Mouse (Mus musculus) intestine, embryonic 16.5 days (tissue): ENCODE results near the gene Fli1. TPM values are rescaled to one million over a fixed set of nuclear protein-coding genes. Genes with fewer than 3 reads are reported as not detected.
A peak's percentile ranks its signal among the peaks of the same experiment; 100 is the strongest.

Source experiments
- ATAC-seq: fragments of 200-750 bp; cut with Nextera tagmentation; 2 replicates; pipeline ENCODE4 v1.8.0; 2017; ENCODE audit warnings: moderate TSS enrichment, moderate library complexity
- H3K27ac ChIP-seq: fragments of 300-500 bp; sonication (generic); 2 replicates; pipeline ENCODE4 v1.5.1; 2014; ENCODE audit warnings: mild to moderate bottlenecking, low read length
- H3K27me3 ChIP-seq: fragments of 300-500 bp; sonication (generic); replicated peaks from 2 replicates; pipeline ENCODE4 v1.6.1; 2014; ENCODE audit warnings: low read length, control low read depth, mixed read lengths; ENCODE audit not compliant: control insufficient read depth, insufficient read depth
- H3K36me3 ChIP-seq: fragments of 300-500 bp; sonication (generic); 2 replicates; pipeline ENCODE4 v1.6.1; 2014; ENCODE audit warnings: low read length, control low read depth; ENCODE audit not compliant: control insufficient read depth, insufficient read depth
- H3K4me1 ChIP-seq: fragments of 300-500 bp; sonication (generic); 2 replicates; pipeline ENCODE4 v1.6.1; 2014; ENCODE audit warnings: low read length, control low read depth, mixed read lengths; ENCODE audit not compliant: control insufficient read depth, insufficient read depth
- H3K4me2 ChIP-seq: fragments of 300-500 bp; sonication (generic); 2 replicates; pipeline ENCODE4 v1.6.1; 2014; ENCODE audit warnings: low read depth, low read length, control low read depth
- H3K4me3 ChIP-seq: fragments of 300-500 bp; sonication (generic); 2 replicates; pipeline ENCODE4 v1.5.1; 2014; ENCODE audit warnings: mild to moderate bottlenecking, low read length
- H3K9ac ChIP-seq: fragments of 300-500 bp; sonication (generic); 2 replicates; pipeline ENCODE4 v1.6.1; 2014; ENCODE audit warnings: low read depth, low read length
- H3K9me3 ChIP-seq: fragments of 300-500 bp; sonication (generic); 2 replicates; pipeline ENCODE4 v1.6.1; 2016; ENCODE audit warnings: low read length, control low read depth; ENCODE audit not compliant: control insufficient read depth
- WGBS: fragments of 180-500 bp; shearing (Covaris S2); extraction: QIAGEN DNeasy Blood & Tissue Kit; methylation state at CpG from one replicate; pipeline ENCODE4 v1.1.7; 2014; 5-methylcytosine and 5-hydroxymethylcytosine counted together
- polyA plus RNA-seq: library from polyadenylated mRNA; unstranded; fragments of >200 nt; fragmentation: Nextera tagmentation; extraction: Ambion mirVana; gene quantifications from 2 replicates; pipeline ENCODE4 v1.2.1, GENCODE M21; 2015

The Fli1 gene
- polyA plus RNA-seq, 1 experiment from 2014 or later, result 10.1 TPM

- ATAC-seq, result no peak
- H3K9ac ChIP-seq, result no peak overlapping the region
- H3K27ac ChIP-seq, result no peak overlapping the region
- 84% methylated on average over 8 of the region's 8 CpGs for WGBS
- H3K4me2 ChIP-seq, result no peak overlapping the region
- H3K36me3 ChIP-seq, result no peaks in the 10 kb centered on the region
- peaks cover 4% of the 10 kb centered on the region; the same call in 1 of the 2 replicates for H3K4me1 ChIP-seq
- H3K9me3 ChIP-seq, result no peaks in the 10 kb centered on the region
- H3K4me3 ChIP-seq, result no peak overlapping the region
- no peaks in the 10 kb centered on the region for H3K27me3 ChIP-seq
Measured at GRCm38 (mm10) chr9:32469123-32469751, 73.4 kb downstream of the Fli1 start.

GRCm38 (mm10) chr9:32468313-32468712, 74.3 kb downstream of the Fli1 start:
- no peak overlapping the region for H3K4me3 ChIP-seq
- no peaks in the 10 kb centered on the region for H3K9me3 ChIP-seq
- no peak overlapping the region for H3K9ac ChIP-seq
- no peak for ATAC-seq
- no peak overlapping the region for H3K27ac ChIP-seq
- 56% methylated on average over 1 of the region's 1 CpGs for WGBS
- no peaks in the 10 kb centered on the region for H3K36me3 ChIP-seq
- H3K4me2 ChIP-seq, result no peak overlapping the region
- H3K4me1 ChIP-seq, result peaks cover 4% of the 10 kb centered on the region; the same call in 1 of the 2 replicates
- no peaks in the 10 kb centered on the region for H3K27me3 ChIP-seq

GRCm38 (mm10) chr9:32467443-32467842, 75.2 kb downstream of the Fli1 start:
- Histone ChIP-seq H3K9me3 (no peaks in the 10 kb centered on the region), H3K27ac (no peak overlapping the region), H3K9ac (no peak overlapping the region), H3K4me3 (no peak overlapping the region), H3K36me3 (no peaks in the 10 kb centered on the region), H3K4me2 (no peak overlapping the region), H3K27me3 (no peaks in the 10 kb centered on the region), H3K4me1 (peaks cover 4% of the 10 kb centered on the region; the same call in 1 of the 2 replicates)
- WGBS, result 79% methylated on average over 8 of the region's 8 CpGs
- ATAC-seq, result no peak

GRCm38 (mm10) chr9:32466861-32467260, 75.8 kb downstream of the Fli1 start:
- 68% methylated on average over 8 of the region's 8 CpGs for WGBS
- no peak overlapping the region for H3K4me2 ChIP-seq
- H3K4me1 ChIP-seq, result peaks cover 4% of the 10 kb centered on the region; the same call in 1 of the 2 replicates
- H3K9ac ChIP-seq, result no peak overlapping the region
- H3K27ac ChIP-seq, result no peak overlapping the region
- no peak for ATAC-seq
- no peaks in the 10 kb centered on the region for H3K27me3 ChIP-seq
- H3K9me3 ChIP-seq, result no peaks in the 10 kb centered on the region
- no peak overlapping the region for H3K4me3 ChIP-seq
- H3K36me3 ChIP-seq, result no peaks in the 10 kb centered on the region

GRCm38 (mm10) chr9:32456707-32457106, 86.0 kb downstream of the Fli1 start:
- no peak overlapping the region for H3K9ac ChIP-seq
- H3K4me3 ChIP-seq, result no peak overlapping the region
- whole genome bisulfite sequencing, result 82% methylated on average over 3 of the region's 3 CpGs
- H3K9me3 ChIP-seq, result no peaks in the 10 kb centered on the region
- no peak overlapping the region for H3K27ac ChIP-seq
- ATAC-seq, result no peak
- H3K27me3 ChIP-seq, result no peaks in the 10 kb centered on the region
- H3K4me1 ChIP-seq, result no peaks in the 10 kb centered on the region
- H3K36me3 ChIP-seq, result no peaks in the 10 kb centered on the region
- no peak overlapping the region for H3K4me2 ChIP-seq

GRCm38 (mm10) chr9:32450161-32450560, 92.5 kb downstream of the Fli1 start:
- Histone ChIP-seq H3K9ac (no peak overlapping the region), H3K4me2 (no peak overlapping the region)
- ATAC-seq, result no peak

GRCm38 (mm10) chr9:32448766-32449165, 93.9 kb downstream of the Fli1 start:
- 77% methylated on average over 5 of the region's 5 CpGs for WGBS
- Histone ChIP-seq H3K27ac (no peak overlapping the region), H3K4me2 (no peak overlapping the region), H3K4me1 (no peaks in the 10 kb centered on the region), H3K9me3 (no peaks in the 10 kb centered on the region), H3K9ac (no peak overlapping the region), H3K4me3 (no peak overlapping the region), H3K36me3 (no peaks in the 10 kb centered on the region), H3K27me3 (no peaks in the 10 kb centered on the region)
- no peak for ATAC-seq

More at GRCm38 (mm10) chr9:32450161-32450560, 92.5 kb downstream of the Fli1 start:
- Histone ChIP-seq H3K4me1 (no peaks in the 10 kb centered on the region), H3K27me3 (no peaks in the 10 kb centered on the region), H3K36me3 (no peaks in the 10 kb centered on the region), H3K4me3 (no peak overlapping the region), H3K27ac (no peak overlapping the region), H3K9me3 (no peaks in the 10 kb centered on the region)
- WGBS, result 38% methylated on average over 7 of the region's 7 CpGs

- H3K4me1 ChIP-seq, result no peaks in the 10 kb centered on the region
- H3K9ac ChIP-seq, result no peak overlapping the region
- H3K9me3 ChIP-seq, result no peaks in the 10 kb centered on the region
- no peak overlapping the region for H3K4me3 ChIP-seq
- no peak overlapping the region for H3K4me2 ChIP-seq
- 60% methylated on average over 3 of the region's 3 CpGs for WGBS
- no peaks in the 10 kb centered on the region for H3K36me3 ChIP-seq
- no peak for ATAC-seq
- H3K27me3 ChIP-seq, result no peaks in the 10 kb centered on the region
- H3K27ac ChIP-seq, result no peak overlapping the region
Measured at GRCm38 (mm10) chr9:32445789-32446188, 96.9 kb downstream of the Fli1 start.

- Histone ChIP-seq H3K4me3 (no peak overlapping the region), H3K27ac (no peak overlapping the region), H3K9me3 (no peaks in the 10 kb centered on the region), H3K4me2 (no peak overlapping the region), H3K9ac (no peak overlapping the region), H3K27me3 (no peaks in the 10 kb centered on the region), H3K4me1 (no peaks in the 10 kb centered on the region), H3K36me3 (no peaks in the 10 kb centered on the region)
- 78% methylated on average over 6 of the region's 6 CpGs for WGBS
- 0 out of 2 replicates have a peak, but pooled peaks have one; percentile 38 for ATAC-seq
Measured at GRCm38 (mm10) chr9:32444453-32445201, 98.0 kb downstream of the Fli1 start.
